Mouse (Mus musculus): ENCODE measurements around the gene Dynlt1a.
"Not testable (repeated sequence)": the region's sequence is repeated elsewhere in the genome, so short reads cannot be mapped to it uniquely, and the experiment has no call there.

Gene Dynlt1a

DNA sequence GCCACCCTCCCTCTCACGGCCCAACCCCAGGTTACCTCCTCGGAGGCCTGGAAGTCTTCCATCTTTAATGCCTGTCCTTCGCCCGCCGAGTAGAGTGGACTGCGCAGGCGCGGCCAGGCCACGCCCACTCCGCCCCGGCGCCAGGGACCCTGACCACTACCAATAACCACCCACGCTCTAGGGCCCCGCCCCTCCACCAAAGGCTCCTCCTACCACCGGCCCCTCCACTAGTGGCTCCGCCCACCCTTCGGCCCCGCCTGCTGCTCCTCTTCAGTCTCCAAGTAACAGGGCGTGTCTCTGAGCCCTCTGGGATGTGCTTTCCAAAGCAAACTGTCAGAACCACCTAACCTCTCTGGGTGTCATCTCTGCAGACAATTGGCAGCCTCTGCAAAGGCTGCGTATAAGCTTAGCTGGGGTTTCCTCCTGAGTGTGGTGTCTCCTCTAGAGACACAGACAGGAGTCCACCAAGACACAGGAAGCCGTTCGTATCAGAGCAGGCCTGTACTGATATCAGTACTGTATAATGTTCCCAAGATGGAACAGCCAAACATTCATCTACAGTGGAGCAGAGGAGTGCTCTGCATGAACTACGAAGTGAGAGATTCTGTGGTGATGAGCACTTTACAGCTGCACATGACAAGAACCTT lies at the start of gene Dynlt1a:
Gene Dynlt1a, minus strand, starts transcription at position 162 of the 647 bp plus-strand sequence.
- peak; percentile 83 for DNase-seq (ENCODE audit: low spot score)

DNA sequence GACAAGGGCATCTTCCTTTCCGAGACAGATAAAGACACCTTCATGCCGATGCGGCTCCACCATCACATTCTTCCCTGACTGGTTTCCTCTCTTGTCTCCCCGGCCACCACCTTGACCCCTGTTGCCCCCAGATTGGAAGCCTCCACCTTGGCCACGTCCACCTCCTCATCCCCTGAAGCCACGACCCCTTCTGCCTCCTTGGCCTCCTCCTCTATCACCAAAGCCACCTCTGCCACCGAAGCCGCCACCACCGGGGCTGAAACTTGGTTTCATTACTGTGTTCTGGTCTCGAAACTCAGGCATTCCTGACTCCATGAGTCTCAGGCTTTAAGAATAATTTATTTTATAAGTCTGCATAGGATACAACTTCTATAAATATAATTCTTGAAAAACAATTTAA lies 38.0 kb upstream of the Dynlt1a start:
- DNase-seq (ENCODE audit: low spot score): not testable (repeated sequence)

DNA sequence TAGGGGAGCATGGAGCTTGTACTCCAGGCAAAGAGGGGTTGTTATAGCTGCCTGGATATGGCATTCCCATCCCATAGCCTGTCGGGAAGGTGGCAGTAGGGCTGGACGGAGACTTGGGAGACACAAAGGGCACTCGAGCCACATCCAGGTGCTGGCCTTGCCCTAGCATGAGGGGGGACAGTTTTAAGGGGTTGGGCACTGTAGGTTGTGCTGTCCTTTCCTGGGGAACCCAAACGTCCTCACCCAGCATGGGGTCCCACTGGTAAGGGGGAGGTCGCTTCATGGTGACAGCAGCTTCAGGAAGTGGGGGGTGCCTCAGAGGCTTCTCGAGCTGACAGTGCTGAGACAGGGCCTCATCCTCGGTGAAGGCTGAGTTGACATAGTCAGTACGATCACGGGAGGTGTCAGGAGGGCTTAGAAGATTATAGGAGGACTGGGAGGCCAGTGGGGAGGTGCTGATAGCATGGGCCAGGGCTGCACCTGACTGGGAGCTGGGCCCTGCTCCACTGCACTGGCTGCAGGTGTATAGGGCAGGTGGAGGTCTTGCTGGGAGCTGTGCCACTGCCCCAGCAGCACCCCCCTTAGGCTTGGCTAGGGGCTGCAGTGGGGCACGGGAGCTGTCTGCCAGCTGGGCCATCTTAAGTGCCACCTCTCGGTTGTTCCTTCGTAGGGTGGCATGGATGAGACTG lies 25.4 kb upstream of the Dynlt1a start:
- DNase-seq (ENCODE audit: low spot score): not testable (repeated sequence)

DNA sequence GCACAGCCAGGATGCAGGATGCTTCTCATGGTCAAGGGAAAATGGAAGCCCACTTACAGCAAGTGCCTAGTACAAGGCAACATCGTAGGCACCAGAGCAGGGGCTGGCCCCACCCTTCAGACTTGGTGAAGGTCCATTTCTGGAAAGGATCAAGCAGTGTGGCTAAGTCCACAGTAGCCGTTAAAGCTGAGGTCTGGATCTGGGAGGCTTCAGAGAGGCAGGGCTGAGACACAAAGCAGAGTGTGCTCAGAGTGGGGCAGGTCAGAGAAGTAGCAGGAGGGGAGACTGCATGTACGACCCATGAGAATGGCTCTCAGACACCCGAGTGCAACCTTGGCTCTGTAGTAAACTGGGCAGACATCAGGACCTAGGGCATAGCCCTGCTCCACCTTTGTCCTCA lies 11.7 kb upstream of the Dynlt1a start:
- DNase-seq (ENCODE audit: low spot score): not testable (repeated sequence)

DNA sequence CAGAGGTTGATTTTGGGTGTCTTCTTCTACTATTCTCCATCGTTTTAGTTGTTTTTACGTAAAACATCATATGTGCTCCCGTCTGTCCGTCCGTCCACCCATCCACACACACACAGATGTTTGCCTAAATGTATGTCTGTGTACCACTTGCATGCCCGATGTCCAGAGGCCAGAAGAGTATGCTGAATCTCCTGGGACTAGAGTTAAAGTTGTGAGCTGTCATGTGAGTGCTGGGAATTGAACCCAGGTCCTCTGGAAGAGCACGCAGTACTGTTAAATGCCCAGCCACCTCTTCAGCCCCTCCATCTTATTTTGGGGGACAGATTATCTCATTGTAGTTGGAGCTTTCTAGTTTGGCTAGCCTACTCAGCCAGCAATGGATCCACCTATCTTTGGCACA lies 10.3 kb upstream of the Dynlt1a start:
- not testable (repeated sequence) for DNase-seq (ENCODE audit: low spot score)

DNA sequence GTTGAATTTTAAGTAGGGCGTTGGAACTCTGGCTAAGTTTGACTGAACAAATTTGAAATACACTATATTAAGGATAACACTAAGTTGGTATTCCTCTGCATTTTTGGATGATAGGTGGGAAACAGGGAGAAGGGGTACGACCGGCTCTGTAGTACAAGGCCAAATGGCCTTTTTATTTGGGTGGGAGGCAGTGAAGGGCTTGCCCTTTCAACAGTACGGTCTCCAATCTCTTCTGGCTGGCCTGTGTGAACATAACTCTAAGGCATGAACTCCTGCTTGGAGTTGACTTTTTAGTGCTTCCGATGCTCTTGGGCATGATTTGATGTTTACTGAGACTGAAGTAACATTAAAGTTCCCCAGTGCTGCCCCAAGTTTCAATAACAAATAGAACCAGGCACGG lies 8.2 kb upstream of the Dynlt1a start:
- DNase-seq (ENCODE audit: low spot score): not testable (repeated sequence)

DNA sequence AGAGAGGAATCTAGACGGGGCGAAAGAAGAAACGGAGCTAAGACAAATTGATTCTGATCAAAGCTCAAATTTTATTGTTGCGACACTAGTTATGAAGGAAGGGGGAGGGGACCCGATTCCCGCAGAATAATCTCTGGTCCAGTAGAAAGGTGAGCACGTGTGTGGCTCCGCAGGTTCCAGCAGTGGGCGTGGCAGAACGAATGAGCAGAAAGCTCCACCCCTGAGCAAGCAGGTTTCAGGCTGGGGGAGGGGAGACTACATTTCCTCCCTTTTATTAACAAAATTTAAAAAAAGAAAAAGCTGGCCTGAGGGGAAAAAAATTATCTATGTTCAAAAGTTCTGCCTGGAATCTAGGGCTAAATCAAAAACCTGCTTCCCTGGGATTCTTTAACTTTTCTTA lies 7.7 kb upstream of the Dynlt1a start:
- DNase-seq (ENCODE audit: low spot score): not testable (repeated sequence)

DNA sequence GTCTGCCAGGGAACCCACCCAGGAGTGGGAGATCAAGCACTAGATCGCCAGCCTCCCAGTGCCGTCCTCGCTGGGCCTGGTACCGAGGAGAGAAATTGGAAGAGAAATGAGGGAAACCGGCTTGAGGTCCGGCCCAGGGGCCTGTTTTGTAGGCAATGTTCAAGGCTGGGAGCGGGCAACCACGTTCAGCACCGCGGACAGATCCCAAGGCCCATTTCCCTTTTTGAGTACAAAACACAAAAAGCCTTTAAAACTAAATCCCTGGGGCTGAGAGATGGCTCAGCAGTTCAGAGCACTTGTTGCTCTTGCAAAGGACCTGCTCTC lies 4.4 kb upstream of the Dynlt1a start:
- DNase-seq (ENCODE audit: low spot score): not testable (repeated sequence)

DNA sequence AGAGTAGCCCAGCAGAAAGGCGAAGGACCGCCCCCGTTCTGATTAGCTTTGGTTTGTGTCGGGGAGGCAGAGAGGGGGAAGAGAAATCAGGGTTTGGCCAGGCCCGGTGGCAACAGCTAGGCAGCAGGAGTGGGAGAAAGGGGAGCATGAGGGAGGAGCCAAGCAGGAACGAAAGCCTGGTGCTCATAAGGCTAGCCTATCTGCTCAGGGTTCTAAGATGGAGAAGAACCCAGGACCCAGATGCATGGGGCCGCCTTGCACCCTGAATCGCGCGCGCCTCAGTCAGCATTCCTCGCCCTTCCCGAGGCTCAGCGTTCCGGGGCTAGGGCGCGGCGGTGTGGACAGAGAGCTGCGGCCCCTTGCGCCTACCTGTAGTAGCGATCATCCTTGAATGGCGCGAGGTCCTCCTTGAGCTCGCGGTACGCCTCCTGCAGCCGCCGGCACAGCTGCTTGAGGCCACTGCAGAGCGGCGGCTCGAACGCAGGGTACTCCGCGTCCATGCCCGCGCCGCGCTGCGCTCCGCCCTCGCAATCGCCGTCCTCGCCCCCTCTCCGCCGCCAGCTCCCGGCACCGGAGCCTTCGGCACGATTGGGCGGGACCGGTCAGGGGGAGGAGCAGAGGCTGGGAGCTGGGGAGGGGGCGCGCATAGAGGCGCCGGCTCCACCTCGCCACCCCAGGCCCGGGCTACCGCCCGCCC lies 3.9 kb upstream of the Dynlt1a start:
- DNase-seq (ENCODE audit: low spot score): not testable (repeated sequence)

DNA sequence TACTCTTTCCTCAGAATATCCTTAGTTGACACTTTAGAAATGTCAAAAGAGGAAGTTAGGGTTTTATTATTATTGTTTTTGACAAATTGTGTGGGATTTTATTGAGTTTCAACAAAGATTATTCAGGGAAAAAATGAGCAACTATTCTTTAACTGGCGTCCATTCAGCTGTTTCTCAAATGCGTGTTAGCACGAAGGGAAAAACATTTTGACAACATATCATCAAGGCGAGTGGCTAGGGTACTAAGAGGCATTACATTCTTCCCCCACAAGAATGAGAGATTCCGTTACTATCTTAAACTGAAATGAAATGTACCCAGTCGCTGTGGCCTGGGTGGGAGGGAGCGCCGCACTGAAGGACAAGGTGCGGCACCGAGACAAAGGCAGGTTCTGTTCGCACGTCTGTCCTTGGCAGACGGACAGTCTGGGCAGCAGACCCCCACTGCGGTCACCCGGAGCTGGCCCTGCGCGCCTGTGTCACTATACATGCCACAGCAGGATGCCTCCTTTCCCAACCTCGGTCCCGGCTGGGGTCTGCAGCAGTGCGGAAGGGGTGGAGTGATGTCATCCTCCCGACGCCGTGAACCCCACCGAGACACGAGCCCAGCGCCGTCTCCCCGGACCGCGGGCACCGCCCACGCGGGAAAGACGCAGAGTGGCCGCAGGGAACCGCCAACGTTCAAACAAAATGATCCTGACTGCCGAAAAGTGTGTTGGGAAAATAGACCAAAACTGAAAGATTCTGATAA lies 747 bp downstream of the Dynlt1a start:
- DNase-seq (ENCODE audit: low spot score): peak; percentile 3

DNA sequence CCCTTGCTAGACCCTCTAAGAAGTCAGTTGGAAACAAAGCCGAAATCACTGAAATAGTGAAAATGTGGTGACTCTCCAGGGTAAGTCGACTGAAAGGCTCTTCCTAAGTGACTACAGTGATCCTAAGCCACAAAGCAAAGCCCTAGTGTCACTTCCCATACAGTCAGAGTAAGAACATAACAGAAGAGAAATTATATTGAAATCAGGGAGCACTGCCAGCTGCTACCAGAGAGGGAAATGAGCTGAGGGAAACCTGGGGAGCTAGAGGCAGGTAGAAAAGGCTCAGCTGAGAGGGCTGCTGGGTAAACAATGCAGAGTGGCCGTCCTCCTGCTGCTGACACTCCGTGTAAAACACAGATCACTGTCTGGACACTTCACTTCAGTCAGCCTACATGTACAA lies 1.6 kb downstream of the Dynlt1a start:
- DNase-seq (ENCODE audit: low spot score): not testable (repeated sequence)

DNA sequence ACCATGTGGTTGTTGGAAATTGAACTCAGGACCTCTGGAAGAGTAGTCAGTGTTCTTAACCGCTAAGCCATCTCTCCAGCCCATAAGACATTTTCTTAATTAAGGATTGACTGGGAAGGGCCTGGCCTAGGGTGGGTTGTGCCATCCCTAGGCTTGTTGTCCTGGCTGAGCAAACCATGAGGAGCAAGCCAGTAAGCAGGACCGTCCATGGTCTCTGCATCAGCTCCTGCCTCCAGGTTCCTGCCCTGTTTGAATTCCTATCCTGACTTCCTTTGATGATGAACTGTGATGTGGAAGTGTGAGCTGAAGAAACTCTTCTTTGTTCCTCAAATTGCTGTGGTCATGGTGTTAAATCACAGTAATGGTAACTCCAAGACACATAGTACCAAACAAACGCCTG lies 2.8 kb downstream of the Dynlt1a start:
- DNase-seq (ENCODE audit: low spot score): not testable (repeated sequence)

DNA sequence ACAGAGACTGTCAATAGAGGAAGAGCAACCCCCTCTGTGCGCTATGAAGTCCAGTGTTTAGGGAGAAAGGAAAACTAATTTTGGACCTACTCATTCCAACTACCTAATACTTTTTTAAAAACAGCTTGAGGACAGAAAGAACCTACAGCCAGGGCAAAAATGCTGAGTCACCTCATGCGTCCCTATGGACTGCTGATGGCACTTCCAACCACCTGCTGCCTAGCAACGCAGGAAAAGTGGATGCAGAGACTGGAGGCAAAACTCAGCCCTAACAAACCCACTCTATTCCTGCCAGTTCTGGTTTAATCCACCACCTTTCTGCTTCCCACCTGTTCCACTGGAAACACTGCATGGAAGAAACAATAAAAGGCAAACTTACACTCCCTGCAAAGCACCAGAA lies 4.5 kb downstream of the Dynlt1a start:
- not testable (repeated sequence) for DNase-seq (ENCODE audit: low spot score)

DNA sequence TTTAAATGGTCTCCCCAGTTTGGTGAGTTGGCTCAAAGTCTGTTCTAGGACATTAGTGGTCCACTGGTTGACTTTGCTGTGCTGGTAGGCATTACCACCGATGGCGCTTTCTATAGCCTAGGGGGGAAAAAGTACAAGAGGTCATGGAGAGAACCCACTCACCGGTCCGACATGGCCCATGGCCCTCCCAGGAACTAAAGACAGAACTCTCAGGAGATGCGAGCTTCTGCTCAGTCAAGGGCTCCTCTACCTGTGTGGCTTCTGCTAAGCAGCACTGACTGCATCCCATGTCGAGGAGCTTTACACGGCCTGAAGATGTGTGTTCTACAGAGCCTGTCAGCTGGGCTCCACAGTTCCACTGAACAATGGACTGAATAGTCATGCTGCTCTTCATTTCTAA lies 5.6 kb downstream of the Dynlt1a start:
- not testable (repeated sequence) for DNase-seq (ENCODE audit: low spot score)

DNA sequence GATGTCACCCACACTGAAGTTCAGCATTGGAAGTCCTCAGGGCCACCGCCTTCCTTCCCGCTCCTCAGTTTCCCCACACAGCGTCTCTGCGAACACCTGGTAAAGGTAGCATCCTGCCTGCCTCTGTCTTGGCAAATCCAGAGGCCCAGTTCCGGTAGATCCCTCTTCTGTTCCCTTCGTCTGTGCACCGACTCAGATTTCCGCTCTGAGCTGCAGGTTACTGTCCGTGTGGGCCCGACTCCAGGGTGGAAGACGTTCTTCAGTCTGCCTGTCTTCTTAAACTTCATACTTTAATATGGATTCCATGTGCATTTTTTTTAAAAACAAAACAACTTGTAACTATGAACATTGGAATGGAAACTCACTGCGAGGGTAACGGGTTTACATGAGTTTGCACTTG lies 10.8 kb downstream of the Dynlt1a start:
- DNase-seq (ENCODE audit: low spot score): not testable (repeated sequence)

DNA sequence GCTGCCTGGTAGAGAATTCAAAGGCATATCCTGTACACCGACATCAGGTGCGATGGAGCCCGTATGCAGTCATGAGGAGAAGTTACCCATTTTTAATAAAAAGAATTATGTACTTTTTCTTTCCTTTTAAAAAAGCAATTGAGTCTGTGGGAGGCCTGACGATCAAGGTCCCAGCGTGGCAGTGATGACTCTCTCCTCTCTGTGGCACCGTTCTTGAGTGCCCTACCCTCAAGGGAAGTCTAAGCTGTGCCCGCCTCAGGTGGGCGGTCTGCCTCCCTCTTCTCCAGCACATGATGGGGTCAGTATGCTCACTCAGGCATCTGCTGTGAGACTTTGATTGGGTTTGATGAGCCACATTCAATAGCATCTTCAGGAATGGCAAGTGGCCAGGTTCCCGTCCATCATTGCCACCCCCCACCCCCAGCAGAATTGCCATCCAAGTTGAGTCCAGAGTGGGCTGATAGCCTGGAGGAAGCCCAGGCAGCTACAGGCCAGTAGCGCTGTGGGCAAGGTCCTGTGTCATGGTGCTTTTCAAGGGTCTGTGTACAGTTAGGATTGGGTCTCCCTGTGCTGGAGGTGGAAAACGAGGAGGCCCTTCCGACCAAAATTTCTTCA lies 11.5 kb downstream of the Dynlt1a start:
- not testable (repeated sequence) for DNase-seq (ENCODE audit: low spot score)

DNA sequence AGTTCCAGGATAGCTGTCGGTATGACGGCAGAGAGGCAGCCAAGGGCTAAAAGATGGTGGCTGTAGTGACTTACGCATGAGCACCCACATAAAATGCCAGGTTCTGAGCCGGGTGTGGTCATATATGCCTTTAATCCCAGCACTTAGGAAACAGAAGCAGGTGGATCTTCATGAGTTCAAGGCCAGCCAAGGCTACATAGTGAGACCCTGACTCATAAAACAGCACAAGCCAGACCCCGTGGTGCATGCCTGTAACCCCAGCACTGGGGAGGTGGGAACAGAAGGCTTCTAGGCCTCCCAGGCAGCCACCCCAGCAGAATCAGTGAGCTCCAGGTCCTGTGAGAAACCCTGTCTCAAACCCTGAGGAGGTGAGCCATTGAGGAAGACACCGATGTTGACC lies 12.4 kb downstream of the Dynlt1a start:
- DNase-seq (ENCODE audit: low spot score): not testable (repeated sequence)

DNA sequence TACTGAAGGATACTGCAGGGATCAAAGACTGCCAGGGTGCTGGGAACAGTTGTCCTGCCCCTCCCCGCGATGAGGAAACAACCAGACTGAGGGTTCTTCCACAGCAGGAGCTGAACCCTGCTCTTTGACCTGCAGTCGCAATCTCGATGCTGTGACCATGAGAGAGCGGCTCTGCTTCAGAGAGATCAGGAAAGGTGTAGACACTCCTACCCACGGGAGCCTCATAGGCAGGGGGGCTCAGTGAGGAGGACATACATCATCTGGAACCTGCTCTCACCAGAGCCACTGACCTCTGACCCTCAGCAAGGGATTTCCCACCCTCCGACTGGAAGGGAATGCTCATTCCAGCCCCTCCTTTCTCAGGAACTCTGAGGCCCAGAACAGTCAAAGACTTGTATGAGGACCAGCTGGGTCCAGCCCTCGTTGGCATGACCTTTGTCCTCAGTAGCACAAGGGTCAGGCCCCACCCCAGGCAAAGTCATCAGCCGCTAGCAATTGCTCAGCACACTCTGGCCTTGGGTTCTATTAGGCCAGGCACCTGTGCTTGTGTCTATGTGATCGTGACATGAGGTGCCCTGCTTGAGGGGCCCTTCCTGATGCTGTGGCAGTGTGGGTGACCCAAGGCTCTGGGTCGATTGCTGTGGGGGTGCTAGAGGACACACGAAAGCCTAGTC lies 17.0 kb downstream of the Dynlt1a start:
- not testable (repeated sequence) for DNase-seq (ENCODE audit: low spot score)

DNA sequence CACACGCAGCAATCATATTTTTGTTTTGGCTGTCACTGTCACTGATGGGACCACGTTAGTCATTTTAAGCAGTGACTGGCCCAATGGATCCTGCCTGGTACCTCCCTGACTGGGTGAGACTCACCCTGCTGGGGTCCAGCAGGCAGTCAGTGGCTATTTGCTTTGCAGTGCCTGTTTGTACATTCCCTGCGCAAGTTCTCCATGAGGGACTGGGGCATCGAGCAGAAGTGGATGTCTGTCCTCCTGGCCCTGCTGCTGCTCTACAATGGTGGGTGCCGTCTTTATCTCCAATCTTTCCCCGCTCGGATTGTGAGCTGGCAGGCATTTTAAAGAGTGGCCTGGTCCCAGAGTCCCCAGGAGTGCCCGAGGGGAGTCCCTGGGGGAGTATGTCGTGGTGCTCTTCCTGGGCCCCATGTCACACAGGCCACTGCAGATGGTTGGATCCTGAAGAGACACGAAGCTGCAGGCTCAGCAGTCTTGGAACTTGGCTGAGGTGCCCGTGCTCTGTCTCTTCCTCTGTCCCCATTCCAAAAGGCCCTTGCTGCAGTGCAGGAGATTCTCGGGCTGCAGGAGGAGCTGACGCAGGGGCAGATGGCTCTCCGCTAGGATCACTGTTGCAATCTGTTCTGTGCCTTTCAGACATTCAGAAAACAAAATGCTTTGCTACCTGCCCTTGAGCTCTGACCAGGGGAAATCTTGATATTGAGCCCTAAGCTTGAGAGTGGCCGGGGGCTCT lies 20.1 kb downstream of the Dynlt1a start:
- DNase-seq (ENCODE audit: low spot score): not testable (repeated sequence)

DNA sequence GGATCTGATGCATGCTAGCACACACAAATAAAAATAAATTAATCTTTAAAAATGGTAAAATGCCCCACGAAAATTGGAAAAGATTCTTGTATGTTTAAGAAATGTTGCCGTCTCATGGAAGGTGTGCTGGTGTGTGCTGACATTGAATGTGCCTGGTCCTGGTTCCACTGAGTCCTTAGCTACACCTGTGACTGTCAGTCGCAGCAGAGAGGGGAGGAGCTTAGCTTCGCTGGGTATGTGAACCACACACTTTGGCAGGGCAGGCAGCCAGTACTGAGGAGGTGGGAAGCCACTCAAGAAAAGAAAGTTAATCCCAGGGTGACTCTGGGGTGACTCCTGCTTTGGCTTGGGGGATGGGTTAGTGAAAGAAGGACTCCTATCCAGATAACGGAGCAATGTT lies 23.4 kb downstream of the Dynlt1a start:
- not testable (repeated sequence) for DNase-seq (ENCODE audit: low spot score)

DNA sequence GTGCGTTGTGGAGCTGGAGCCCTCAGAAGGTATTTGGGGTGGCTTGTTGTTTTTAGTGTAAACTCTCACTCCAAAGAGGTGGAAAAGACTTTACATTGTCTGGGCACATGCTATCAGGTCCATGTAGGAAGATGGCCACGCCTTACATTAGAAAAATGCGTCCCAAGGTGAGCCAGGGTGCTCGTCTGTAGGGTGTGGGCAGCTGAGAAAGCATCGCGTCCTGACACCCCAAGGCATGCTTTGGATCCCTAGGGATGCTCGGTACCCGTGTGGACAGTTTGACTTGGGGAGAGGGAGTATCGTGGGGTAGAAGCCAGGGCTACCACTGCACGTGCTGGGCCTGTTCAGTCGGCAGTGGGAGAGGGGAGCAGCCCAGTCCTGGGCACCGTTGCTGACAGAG lies 28.3 kb downstream of the Dynlt1a start:
- DNase-seq (ENCODE audit: low spot score): not testable (repeated sequence)
